Mouse (Mus musculus) lung, postnatal 4 days (tissue): ENCODE results near the gene Eif4e3.

ENCODE experiments used
- DNase-seq, 2 experiments: peaks; one replicate each; pipeline ENCODE4 v3.0.0; 2021

Eif4e3 gene

DNA sequence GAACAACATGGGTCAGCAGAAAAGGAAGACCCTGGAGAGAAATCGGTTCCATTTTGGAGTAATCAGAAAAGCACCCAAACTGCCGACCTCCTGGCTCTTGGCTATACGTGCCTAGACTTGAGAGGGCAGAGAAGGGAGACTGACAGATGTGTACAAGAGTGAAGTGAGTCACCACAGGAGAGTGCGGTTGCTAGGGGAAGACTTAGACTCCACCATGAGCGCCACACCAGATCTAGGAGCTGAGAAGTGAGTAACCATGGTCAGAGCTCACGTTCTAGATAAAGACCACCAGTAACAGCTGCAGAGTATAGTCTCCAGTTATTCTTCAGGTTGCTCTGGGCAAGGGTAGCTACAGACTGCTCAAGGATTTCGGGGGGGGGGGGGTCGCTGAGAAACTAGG lies 3.3 kb downstream of the Eif4e3 start:
- no peak for DNase-seq

DNA sequence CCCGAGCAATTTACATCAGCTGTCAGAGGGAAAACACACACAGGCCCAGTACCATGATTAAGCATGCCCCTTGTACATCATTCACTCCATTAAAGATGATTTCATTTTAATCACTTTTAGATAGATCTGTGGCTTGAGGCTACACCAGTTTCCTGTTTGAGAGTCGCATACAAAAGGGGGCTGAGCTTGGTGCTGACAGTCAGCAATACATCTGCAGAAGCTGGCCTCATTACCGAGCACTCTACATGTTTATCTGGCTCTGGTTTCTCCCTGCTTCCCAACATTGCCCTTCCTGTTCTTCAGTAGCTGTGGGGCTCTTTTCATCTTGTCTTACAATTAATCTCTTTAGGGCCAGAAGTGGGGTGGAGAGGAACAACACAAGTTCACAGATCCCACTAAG lies 6.1 kb downstream of the Eif4e3 start:
- no peak for DNase-seq

DNA sequence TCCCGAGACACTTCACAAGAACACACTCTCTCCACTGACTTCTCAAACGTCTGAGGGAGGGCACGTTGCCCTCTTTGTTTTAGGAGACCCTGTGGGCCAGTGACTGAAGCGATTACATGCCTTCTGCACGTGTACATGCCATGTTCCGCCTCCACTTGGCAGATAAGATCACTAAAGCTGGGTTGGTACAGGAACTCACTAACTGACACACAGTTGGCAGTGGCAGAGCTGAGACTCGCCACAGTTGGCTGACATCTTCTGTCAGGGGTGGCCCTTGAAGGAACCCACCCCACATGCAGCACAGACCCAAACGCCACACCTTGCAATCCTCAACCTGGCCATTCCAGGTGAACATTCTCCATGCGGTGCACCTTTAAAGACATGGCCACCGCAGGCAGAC lies 8.0 kb downstream of the Eif4e3 start:
- no peak for DNase-seq

DNA sequence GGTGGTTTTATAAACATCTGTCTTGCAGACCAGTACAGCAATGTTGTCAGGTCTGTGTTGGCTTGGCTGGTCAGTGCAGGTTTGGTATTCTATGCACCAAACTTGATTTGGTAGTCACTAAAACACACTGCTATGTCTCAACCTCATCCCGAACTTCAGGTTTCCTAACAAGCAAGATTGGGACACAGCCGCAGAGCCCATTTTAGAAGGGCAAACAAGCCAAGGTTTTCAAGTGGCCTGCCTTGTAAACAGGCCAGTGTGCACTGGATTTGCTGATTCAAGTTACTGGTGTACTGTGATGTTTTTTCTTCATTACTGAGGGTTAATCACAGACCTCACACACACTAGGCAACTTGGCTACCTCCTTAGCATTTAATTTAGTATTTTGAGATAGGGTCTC lies 10.5 kb downstream of the Eif4e3 start:
- no peak for DNase-seq

DNA sequence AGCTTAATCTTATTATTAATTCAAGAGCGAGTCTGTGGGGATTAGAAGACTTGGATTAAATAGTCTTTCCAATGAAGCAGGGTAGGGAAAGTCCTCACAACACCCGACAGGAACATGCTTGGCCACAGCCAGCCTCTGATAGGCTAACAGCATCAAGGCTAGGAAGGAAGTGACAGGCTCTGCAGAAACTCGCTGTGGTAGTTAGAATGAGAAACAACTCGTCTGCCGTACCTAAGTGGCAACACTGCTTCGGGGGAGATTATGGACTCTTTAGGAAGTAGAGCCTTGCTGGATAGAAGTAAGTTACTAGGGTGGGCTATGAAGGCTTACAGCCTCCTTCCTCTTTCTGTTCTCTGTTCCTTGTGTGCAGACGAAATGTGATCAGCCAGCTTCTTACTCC lies 11.1 kb downstream of the Eif4e3 start:
- no peak for DNase-seq

DNA sequence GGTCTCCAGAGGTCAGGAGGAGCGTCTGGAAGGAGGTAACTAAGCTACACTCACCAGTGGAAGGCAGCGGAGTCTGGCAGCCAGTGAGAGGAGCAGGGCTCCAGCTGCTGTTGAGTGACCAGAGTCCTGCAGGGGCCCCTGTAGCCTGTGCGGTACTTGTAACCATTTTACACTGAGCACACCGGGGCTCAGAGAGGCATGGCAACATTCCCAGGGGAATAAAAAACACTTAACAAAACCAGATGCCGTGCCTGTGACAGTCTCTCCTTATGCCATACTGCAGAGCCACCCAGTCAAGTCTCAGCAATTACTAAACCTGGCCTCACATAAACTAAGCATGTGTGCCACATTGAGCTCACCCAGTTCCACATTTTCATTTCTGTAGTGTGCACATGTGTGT lies 12.2 kb downstream of the Eif4e3 start:
- DNase-seq: no peak

DNA sequence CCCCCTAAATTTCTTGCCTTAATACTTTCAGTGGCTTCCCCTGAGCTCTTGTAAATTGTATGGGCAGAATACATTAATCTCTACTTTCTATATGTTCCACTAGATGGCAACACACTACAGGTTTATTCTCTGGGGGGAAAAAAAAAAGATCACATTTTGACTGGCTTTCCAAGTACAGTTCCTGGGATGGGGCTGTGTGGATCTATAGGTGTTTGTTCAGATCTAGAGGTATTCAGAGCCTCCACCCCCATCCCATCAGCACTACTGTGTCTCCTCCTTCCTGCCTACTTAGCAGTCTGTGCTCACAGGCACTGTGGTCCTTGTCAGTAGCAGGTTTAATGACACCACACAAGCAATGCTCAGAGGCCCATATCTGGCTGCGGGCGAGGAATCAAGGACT lies 14.2 kb downstream of the Eif4e3 start:
- DNase-seq: no peak

DNA sequence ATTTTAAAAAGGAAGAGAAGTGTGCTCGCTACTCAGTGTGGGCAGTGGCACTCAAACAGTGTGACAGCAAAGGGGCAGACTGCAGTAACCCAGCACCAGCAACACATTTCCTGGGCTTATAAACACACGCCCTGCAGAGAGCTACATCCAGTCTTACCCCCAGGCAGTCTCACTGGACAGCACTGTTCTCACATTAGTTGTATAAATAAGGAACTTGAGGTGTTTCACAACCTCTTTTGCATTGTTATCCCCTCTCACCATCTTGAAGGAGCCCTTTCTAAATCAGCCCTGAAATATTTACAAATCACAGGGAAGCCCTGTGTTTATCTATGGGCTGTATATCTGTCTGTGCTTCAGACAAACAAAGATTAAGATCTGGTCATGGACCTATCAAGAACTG lies 17.3 kb downstream of the Eif4e3 start:
- no peak for DNase-seq

DNA sequence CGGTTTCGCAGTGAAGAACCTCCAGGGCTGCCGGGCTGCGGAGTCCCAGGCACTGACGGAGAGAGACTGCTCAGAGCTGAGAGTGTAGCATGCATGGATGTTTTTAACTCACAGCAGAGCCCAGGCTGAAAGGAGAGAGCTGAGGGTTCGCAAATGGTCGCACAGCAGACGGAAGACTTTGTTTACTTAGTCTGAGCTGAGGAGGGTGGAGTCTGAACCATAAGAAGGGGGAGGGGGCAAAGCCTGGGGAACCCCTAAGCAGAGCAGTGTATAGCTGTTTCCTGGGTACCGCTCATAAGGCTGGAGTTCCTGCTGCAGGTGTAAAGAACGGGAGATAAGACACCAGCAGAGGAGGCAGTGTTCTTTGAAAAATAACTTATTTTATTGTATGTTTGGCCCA lies 20.2 kb downstream of the Eif4e3 start:
- no peak for DNase-seq

DNA sequence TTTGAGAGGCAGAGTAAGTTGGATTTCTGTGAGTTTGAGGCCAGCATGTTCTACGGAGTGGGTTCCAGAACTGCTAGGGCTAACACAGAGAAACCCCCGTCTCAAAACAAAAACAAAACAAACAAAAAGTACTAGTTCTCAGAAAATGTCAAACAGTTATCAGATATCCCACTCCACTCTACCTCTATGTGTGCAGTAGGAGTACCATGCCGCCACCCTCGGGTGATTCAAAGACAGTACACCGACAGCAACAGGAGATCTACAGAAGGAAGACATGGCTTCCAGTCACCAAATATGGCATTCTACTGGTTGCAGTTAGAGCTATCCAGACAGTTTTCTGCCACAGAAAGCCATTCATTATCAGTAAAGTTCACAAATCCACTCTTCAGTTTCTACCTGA lies 21.7 kb downstream of the Eif4e3 start:
- no peak for DNase-seq

DNA sequence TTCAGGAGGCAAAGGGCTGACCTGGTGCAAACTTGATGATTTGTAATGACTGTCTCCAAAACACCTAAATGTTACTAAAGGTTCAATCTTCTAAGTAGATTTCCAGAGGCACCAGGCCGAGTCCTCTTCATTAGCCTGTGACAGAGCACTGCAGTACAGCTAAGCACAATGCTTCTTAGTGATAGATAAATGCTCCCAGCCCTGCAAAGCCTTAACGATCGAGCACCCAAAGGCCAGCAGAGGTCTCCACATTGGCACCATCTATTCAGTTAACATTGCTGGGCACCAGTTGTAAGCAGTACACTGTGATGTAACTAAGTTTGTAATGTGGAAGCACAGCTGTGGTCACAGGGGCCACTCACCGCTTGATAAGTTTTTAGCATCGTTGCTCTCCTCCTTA lies 22.2 kb downstream of the Eif4e3 start:
- DNase-seq: no peak

DNA sequence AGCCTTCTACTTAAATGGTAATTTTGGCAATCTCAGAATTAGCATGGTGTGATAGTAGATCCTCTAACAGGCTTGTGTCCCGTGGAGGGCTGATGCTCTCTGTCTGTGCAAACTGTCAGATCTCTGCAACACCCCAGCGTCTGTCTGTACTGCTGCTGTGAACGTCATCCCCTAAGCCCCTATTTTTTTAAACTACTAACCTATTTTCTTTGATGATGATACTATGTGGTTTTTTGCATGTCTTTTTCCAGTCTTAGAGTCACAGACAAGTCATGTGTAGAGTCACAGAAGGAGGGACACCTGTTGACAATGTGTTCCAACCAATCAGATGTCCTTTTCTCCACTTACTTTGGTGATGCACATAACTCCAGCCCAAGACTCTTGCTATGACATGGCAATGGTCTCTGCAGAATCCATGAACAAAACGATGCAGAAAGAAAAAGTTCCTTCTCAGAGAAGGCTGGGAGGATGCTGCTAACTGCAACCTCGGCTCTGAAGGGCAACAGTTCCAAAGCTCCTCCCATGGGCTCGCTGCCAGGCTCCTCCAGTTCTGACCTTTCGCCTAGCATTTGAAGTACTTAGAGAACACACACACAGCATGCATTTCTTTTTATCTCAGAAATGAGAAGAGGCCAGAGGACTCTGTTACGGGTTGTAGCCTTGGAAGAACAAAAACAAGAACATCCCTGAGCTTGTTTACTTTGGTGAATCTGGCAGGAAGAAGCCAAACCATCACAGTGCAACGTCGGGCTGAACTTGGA lies 23.0 kb downstream of the Eif4e3 start:
- peak; percentile 69 to 76 for DNase-seq

DNA sequence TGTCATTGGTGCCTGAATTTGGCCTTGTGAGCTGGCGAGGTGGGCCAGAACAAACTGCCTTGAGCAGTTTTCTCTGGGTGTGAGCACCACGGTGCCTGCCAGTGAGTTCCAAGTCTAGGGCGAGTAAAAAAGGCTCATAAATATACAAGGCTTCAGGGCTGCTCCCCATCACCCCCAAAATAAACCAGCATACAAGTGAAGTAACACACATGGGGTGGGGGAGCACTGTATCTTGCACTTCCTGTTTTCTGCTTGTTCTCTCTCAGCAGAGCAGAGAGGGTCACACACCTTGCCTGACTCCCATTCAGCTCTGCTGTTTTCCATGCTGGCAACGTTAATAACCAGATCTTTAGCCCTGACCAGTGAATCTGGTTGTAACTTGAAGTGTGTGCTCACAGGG lies 29.1 kb downstream of the Eif4e3 start:
- no peak for DNase-seq

DNA sequence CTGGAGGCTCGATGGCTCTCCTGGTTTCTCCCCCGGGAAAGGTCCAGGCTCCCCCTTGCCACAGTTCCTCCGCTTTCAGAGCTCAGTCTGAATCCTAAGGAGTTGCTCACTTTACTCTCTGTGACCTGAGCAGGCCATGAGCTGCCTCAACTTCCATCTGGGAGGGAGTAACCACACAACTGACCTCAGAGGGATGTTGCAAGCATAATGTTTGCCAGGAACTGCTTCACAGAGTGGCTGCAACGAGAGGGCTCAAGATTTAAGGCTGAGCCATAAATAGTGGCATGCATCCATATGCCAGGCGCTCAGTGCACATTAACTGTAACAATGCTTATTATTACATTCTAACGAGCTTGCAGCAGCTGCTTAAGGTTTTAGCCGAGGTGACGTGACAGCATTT lies 29.8 kb downstream of the Eif4e3 start:
- no peak for DNase-seq

DNA sequence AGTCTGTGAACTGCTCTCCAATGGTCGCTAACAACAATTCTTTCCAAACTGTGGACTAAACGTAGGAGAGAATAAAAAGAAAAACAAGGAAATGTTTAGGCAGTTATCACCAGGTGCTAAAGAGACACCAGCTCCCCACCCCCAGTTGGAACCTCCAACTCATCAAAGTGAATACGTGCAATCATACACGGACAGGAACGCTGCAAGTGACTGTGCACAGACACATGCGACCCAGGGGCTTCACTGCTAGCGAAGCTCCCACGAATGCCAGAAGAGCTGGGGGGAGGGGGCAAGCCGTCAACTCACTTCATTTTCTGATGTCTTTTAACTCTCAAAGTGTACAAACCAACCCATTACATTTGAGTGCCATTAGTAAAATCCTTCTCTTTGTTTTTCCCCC lies 30.4 kb downstream of the Eif4e3 start:
- no peak for DNase-seq

DNA sequence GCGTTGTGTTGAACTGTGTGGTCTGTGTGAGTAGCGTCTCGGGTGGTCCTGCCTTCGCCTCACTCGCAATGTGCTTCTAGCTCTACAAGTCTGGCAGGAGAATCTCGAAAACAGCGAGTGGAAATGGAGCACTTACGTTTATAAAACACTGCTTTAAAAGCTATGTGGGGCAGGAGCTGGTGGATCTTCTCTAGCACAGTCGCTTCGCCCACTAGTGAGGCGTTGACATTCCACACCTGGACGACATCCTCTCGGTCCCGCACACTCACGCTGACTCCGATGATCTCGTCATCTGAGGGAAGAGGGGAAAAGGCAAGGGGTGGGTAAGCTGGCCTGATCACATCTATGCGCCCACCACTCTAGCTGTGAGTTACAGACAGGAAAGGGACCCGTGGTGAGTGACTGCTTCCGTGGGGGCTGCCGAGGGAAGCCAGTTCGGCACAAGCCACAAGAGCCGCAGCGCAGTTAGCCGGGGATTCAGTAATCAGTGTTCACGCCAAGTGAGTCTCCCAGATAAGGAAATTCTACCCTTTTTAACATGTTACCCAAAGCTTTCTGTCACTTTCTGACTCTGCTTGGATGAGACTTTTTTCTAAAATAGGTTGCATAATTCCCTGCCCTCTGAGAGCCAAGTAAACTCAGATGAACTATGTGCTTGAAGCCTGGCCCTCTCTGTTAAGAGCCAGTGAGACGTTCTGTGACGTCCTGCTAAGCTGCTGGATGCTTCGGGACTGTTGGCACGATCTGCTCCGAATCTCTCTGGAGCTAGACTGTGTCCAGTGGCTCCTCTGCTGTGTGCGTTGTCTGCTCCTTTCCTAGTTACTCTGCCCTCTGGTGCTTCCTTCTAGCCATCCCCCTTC lies 34.2 kb downstream of the Eif4e3 start:
- DNase-seq: peak in 1 of 2 experiments; percentile 36

DNA sequence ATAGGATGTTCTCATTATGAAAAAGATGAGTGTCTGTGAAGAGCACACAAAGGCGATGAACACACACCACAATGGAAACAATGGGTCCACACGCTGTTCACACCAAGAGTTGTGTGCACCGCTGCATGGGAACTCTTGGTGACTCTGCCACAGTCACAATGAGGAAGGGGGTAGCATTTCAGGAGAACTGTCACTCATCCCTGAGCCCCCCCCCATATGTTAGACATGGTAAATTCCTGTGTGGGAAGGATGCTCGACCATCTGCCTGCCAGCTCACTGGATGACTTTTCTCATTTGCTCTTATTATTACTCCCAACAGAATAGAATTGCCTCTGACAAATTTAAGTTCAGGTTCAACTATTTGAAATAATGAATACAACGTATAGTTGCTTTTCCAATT lies 34.9 kb downstream of the Eif4e3 start:
- DNase-seq: no peak

DNA sequence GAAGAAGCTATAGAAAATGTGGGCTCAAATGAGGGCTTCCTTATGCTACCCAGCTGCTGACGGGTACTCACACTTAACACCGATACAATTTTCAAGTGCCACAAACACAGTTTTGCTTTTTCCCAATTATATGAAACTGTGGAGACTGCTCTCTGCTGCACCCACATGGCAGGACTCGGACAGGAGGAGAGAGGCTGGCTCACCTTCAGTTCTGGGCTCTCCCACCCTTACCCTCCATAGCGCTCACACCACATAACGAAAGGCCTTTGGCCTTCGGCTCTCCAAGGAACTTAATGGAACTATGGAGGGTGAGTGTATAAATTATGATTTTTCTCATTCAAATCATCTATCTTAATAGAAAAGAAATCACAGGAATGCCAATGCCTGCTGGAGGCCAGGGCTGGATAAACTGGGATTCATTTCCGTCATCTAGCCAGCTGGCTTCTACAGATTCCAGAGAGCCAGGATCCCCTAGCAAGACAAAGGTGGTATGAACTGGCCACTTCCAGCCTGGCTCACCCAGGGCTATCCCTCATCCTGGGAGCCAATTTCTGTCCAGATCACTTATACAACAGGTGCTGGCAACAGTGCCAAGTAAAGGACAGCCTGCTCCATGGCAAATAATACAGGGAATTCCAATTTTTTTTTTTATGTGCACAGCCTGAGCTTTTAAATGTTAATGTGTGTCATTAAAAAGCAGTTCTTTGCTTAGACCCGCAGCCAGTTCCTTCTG lies 36.7 kb downstream of the Eif4e3 start:
- DNase-seq: no peak

DNA sequence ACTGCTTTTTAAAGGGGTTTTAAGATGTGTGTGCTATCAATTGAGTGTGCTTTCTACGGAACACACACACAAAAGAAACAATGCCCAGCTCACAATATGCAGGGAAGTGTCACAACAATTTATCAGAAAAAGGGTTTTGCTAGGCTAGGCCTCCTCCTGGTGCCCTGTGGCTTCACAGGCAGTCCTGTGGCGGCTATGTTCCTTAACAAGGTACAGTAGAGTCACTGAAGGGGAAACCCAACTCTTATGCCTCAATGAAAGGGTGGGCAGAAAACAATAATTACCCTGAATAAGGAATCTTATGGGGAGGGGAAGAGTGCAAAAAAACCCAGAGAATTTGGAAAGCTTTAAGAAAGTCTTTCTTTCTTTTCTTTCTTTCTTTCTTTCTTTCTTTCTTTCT lies 40.2 kb downstream of the Eif4e3 start:
- no peak for DNase-seq

DNA sequence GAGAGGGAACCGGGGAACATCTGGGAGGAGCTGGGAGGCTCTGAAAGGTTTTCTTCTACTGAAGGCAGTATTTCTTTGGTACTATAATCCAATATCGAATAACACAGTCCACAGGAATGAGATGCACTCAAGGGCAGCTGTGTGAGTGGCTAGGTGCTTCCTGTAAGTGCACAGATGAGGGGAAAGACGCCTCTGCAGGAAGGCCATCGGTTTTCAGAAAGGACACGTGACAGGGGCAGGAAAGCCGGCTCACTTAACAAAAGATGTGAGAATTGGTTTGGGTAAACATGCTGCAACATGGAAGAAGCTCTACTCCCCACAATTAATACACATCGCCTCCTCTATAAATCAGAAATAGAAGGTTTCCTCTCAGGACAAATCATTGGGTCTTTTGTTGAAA lies 40.8 kb downstream of the Eif4e3 start:
- DNase-seq: no peak

DNA sequence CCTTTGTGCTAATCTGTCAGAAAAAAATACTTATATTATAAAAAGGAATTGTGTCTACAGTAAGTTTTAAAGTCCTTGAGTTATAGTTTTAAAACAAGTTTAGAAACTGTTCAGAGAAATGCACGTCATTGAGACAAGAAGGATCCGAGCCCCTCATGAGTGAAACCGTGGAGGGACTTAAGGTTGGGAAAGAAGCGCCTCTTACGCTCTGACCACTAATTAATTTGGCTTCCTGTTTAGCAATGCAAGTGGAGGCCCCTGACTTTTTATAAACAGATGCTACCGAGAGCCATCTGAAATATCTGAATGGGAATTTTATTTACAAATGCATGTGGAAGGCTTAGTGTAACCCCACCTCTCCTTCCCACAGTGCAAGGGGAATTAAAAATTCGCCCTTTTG lies 41.3 kb downstream of the Eif4e3 start:
- DNase-seq: no peak

DNA sequence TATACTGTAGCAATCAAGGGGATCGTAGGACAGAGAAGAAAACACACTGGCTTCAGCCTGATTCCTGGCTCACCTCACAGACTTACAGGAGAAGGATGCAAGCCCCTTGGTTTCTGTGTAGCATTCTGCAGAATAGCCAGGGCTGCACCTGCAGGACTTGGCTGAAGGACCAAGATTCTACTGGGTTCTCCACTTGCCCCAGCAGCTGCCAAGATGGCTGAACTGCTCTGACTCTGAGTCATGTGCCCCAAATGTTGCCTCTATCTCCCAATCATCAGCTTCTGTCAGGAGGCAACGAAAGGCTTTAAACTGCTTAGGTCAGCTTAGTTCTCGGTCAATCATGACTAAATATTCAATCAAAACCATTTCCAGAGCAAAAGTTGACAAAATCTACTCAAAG lies 42.0 kb downstream of the Eif4e3 start:
- no peak for DNase-seq

DNA sequence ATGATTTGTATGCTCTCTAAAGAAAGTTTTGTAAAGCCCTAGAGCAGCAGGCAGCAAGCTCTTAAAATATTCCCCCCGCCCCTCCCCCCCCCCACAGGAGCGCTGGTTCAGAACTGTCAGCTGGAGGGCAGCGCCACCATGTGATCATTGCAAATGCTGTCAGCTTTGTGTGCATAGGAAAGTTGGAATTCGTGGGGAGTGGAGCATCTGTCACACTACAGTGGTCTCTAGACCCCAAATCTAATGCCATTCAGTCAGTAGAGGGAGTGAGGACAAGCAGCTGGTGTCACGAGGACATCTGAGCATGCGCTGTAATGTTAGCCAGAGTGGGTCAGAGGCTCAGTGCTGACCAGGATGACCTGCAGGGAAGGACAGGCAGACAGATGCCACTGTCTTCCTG lies 42.9 kb downstream of the Eif4e3 start:
- DNase-seq: peak; percentile 28 to 34

DNA sequence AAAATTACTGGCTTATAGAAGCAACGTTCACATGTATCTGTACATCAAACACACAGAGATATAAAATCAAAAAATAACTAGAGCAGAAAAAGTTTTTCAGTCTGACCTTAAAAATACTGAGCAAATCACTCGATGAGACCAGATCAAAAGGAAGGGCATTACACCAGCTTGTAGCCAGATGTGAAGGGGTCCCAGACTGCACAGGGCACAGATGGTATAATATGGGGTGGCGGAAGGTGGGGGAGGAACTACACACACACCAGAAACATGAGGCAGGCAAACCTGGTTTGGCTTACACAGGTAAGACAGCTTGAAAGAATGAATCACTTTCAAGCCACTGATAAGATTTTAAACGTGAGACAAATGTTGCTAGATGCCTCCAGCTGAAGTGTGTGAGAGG lies 45.4 kb downstream of the Eif4e3 start:
- DNase-seq: no peak
